Mouse (Mus musculus) liver, postnatal 0 days (tissue): ENCODE measurements around the gene Tnip2.

Source experiments
- CTCF ChIP-seq: sonication (generic); IDR thresholded peaks from 2 replicates; pipeline ENCODE4 v1.5.1; 2016; ENCODE audit warnings: antibody characterized with exemption, low read depth
- EP300 ChIP-seq: IDR thresholded peaks from 2 replicates; pipeline ENCODE4 v1.6.1; 2016; ENCODE audit warnings: antibody characterized with exemption, low read depth, mild to moderate bottlenecking

DNA sequence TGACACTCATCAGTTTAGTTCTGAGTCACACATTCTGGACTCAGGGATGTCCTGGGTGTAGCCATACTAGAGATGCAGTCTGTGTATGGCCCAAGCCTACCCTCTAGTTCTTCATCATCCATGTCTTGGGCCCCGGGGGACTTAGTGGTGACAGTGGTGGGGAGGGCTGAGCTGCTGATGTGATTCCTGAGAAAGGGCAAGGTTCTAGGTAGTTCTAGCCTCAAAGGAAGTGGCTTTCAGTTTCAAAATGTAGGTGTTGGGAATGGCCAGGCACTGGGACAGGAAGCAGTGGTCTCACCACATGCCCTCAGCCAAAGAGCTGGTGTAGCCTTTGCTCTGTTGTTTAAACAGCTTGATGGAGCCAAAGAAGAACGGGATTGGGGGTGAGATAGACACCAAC is 25.3 kb upstream of the Tnip2 start:
- TF ChIP-seq CTCF (no peak), EP300 (no peak)
